Mouse (Mus musculus) CH12.LX (cell line): ENCODE measurements around the gene Psmf1. TPM values are rescaled to one million over a fixed set of nuclear protein-coding genes. Genes with fewer than 3 reads are reported as not detected.

Experiments used
- DNase-seq: peaks from one replicate; pipeline ENCODE4 v3.0.0-alpha.2; 2013; ENCODE audit errors: extremely low read depth
- H3K27ac ChIP-seq: 2 replicates; pipeline ENCODE4 v1.5.1; 2012; ENCODE audit warnings: low read depth, mild to moderate bottlenecking, control low read depth, moderate library complexity; ENCODE audit not compliant: insufficient read depth
- H3K27me3 ChIP-seq: replicated peaks from 2 replicates; pipeline ENCODE3; 2012; ENCODE audit warnings: inconsistent platforms
- H3K36me3 ChIP-seq, 2 experiments: replicated peaks in 1 of 2; 2 replicates each; pipeline versions ENCODE3 to v1.6.1; 2012; ENCODE audit warnings: inconsistent platforms in 1 of 2, low read length in 1 of 2, mild to moderate bottlenecking in 1 of 2, mixed read lengths in 1 of 2, moderate library complexity in 1 of 2; ENCODE audit not compliant: control insufficient read depth in 1 of 2, insufficient read depth in 1 of 2
- H3K4me1 ChIP-seq, 2 experiments: 2 replicates each; pipeline ENCODE4 v1.6.1; 2012; ENCODE audit warnings: inconsistent platforms in 1 of 2, moderate library complexity in 1 of 2; ENCODE audit not compliant: insufficient read depth in 2 of 2, control insufficient read depth in 1 of 2
- H3K4me2 ChIP-seq: 2 replicates; pipeline ENCODE4 v1.6.1; 2012; ENCODE audit warnings: low read depth, mild to moderate bottlenecking, control low read depth; ENCODE audit not compliant: poor library complexity, insufficient read depth, severe bottlenecking
- H3K4me3 ChIP-seq, 3 experiments: fragments of 150-350 bp in 1 of 3; sonication (generic) in 1 of 3; replicated peaks in 1 of 3; 2 replicates each; pipeline versions ENCODE3 to v1.5.1; 2011 to 2012; ENCODE audit warnings: low read depth in 2 of 3, low read length in 2 of 3, mild to moderate bottlenecking in 2 of 3, moderate library complexity in 2 of 3, control low read depth in 1 of 3, improper control_type of control experiment in 1 of 3, inconsistent platforms in 1 of 3, mixed read lengths in 1 of 3; ENCODE audit not compliant: poor library complexity in 1 of 3
- H3K79me2 ChIP-seq: replicated peaks from 2 replicates; pipeline ENCODE4 v1.6.1; 2012; ENCODE audit warnings: mild to moderate bottlenecking, moderate library complexity; ENCODE audit not compliant: control insufficient read depth, poor library complexity, insufficient read depth, severe bottlenecking; ENCODE audit errors: extremely low read depth
- H3K9ac ChIP-seq: 2 replicates; pipeline ENCODE4 v1.6.1; 2012; ENCODE audit warnings: low read depth, mild to moderate bottlenecking, control low read depth, moderate library complexity; ENCODE audit not compliant: insufficient read depth
- H3K9me3 ChIP-seq: replicated peaks from 2 replicates; pipeline ENCODE3; 2012; ENCODE audit warnings: low read length, inconsistent platforms, mixed read lengths
- CHD1 ChIP-seq: IDR thresholded peaks from 2 replicates; pipeline ENCODE4 v1.6.1; 2012; ENCODE audit warnings: low read depth, low read length, improper control_type of control experiment, inconsistent platforms
- CHD2 ChIP-seq: IDR thresholded peaks from 2 replicates; pipeline ENCODE4 v1.6.1; 2011; ENCODE audit warnings: low read length, improper control_type of control experiment
- E2F4 ChIP-seq: IDR thresholded peaks from 2 replicates; pipeline ENCODE4 v1.6.1; 2011; ENCODE audit warnings: low read depth, low read length, improper control_type of control experiment; ENCODE audit not compliant: insufficient replicate concordance
- ELF1 ChIP-seq: IDR thresholded peaks from 2 replicates; pipeline ENCODE4 v1.6.1; 2014; ENCODE audit warnings: low read depth, mild to moderate bottlenecking, inconsistent platforms, low read length, improper control_type of control experiment
- HCFC1 ChIP-seq: IDR thresholded peaks from 2 replicates; pipeline ENCODE4 v1.6.1; 2012; ENCODE audit warnings: low read depth, mild to moderate bottlenecking, inconsistent platforms, low read length, improper control_type of control experiment
- IRF4 ChIP-seq: IDR thresholded peaks from 2 replicates; pipeline ENCODE4 v1.6.1; 2014; ENCODE audit warnings: low read depth, mild to moderate bottlenecking, inconsistent platforms, low read length, improper control_type of control experiment
- KAT2A ChIP-seq: IDR thresholded peaks from 2 replicates; pipeline ENCODE4 v1.6.1; 2012; ENCODE audit warnings: low read length, improper control_type of control experiment, inconsistent platforms; ENCODE audit not compliant: insufficient replicate concordance
- MAX ChIP-seq: IDR thresholded peaks from 2 replicates; pipeline ENCODE4 v1.6.1; 2011; ENCODE audit warnings: low read length, improper control_type of control experiment
- MXI1 ChIP-seq: IDR thresholded peaks from 2 replicates; pipeline ENCODE4 v1.6.1; 2011; ENCODE audit warnings: mild to moderate bottlenecking, low read depth, low read length, improper control_type of control experiment
- MYC ChIP-seq: IDR thresholded peaks from 2 replicates; pipeline ENCODE4 v1.6.1; 2011; ENCODE audit warnings: low read depth, mild to moderate bottlenecking, improper control_type of control experiment, low read length
- PAX5 ChIP-seq: IDR thresholded peaks from 2 replicates; pipeline ENCODE4 v1.6.1; 2012; ENCODE audit warnings: low read length, inconsistent platforms, mixed read lengths
- RAD21 ChIP-seq: IDR thresholded peaks from 2 replicates; pipeline ENCODE4 v1.6.1; 2011; ENCODE audit warnings: low read depth, mild to moderate bottlenecking, low read length, improper control_type of control experiment, moderate library complexity
- RCOR1 ChIP-seq: conservative IDR thresholded peaks from 2 replicates; pipeline ENCODE4 v1.6.1; 2012; ENCODE audit warnings: low read depth, mild to moderate bottlenecking, inconsistent platforms, low read length, improper control_type of control experiment
- SIN3A ChIP-seq: IDR thresholded peaks from 2 replicates; pipeline ENCODE4 v1.6.1; 2012; ENCODE audit warnings: low read length, improper control_type of control experiment, inconsistent platforms
- TCF12 ChIP-seq: IDR thresholded peaks from 2 replicates; pipeline ENCODE4 v1.6.1; 2014; ENCODE audit warnings: low read depth, mild to moderate bottlenecking, inconsistent platforms, low read length, improper control_type of control experiment
- USF1 ChIP-seq: IDR thresholded peaks from 2 replicates; pipeline ENCODE4 v1.6.1; 2014; ENCODE audit warnings: low read depth, mild to moderate bottlenecking, inconsistent platforms, low read length, improper control_type of control experiment
- ZMIZ1 ChIP-seq: IDR thresholded peaks from 2 replicates; pipeline ENCODE4 v1.6.1; 2012; ENCODE audit warnings: low read depth, mild to moderate bottlenecking, inconsistent platforms, low read length, improper control_type of control experiment
- dilution Hi-C: fragments of 300-500 bp; cut with MboI; formaldehyde crosslinking; loops from 2 replicates; pipeline ENCODE4 v1.14.3; 2020; ENCODE audit warnings: low sequenced_read_pairs; ENCODE audit not compliant: extremely low pct_unique_long_range_greater_than_20kb, extremely low pct_ligation_motif_present
- in situ Hi-C: fragments of 300-500 bp; cut with MboI; formaldehyde crosslinking; loops from 3 replicates; pipeline ENCODE4 v1.14.3; 2019; ENCODE audit warnings: low sequenced_read_pairs, low pct_ligation_motif_present, low pct_unique_long_range_greater_than_20kb, mixed read lengths
- polyA plus RNA-seq: library from polyadenylated mRNA; unstranded; fragments of >175 nt; gene quantifications from 2 replicates; pipeline ENCODE4 v1.2.1, GENCODE M21; 2012; ENCODE audit warnings: low read depth; ENCODE audit not compliant: insufficient read length
- total RNA-seq, 2 experiments: library from RNA; depleted of rRNA; stranded (reverse); fragments of 300-350 nt in 1 of 2; fragments of >200 nt in 1 of 2; gene quantifications; 2 replicates each; pipeline ENCODE4 v1.2.3; 2012 to 2014

Gene Psmf1
- total and polyA plus RNA-seq, 3 experiments = 29.5 to 59.7 (median 32.5) TPM

GRCm38 (mm10) chr2:151701231-151702145 is 42.5 kb downstream of the Psmf1 start, which contains the start of gene Tmem74b:
TSS of gene Tmem74b (plus strand) at chr2:151702008.
- H3K79me2 ChIP-seq = no peaks in the 10 kb centered on the region
- no peak for DNase-seq
- H3K27ac ChIP-seq = no peak within 1 kb of the TSS
- no peak within 1 kb of the TSS for H3K9ac ChIP-seq
- TF ChIP-seq SIN3A (no peak), MYC (no peak), USF1 (no peak), ZMIZ1 (no peak), E2F4 (no peak), CHD1 (no peak), RAD21 (no peak), HCFC1 (no peak), CHD2 (no peak), ELF1 (no peak), KAT2A (no peak), RCOR1 (no peak), TCF12 (no peak), PAX5 (no peak)
- dilution Hi-C loops = no loop called here
- H3K4me2 ChIP-seq = peak within 1 kb of the TSS; percentile 86
- no peaks in the 10 kb centered on the region for H3K36me3 ChIP-seq
- peaks cover 2% of the 10 kb centered on the region for H3K9me3 ChIP-seq
- peak within 1 kb of the TSS in 1 of 3 experiments; percentile 46 for H3K4me3 ChIP-seq
- H3K4me1 ChIP-seq = no peaks in the 10 kb centered on the region
- in situ Hi-C loops = no loop called here
- peaks cover 63% of the 10 kb centered on the region for H3K27me3 ChIP-seq

- DNase-seq = no peak
- Histone ChIP-seq H3K27ac (no peak overlapping the region), H3K27me3 (peaks cover 84% of the 10 kb centered on the region), H3K4me2 (no peak overlapping the region), H3K4me1 (peaks cover 0 to 3% of the 10 kb centered on the region in 2 experiments; a peak in 1 of 4 replicates), H3K36me3 (no peaks in the 10 kb centered on the region), H3K9ac (no peak overlapping the region), H3K79me2 (no peaks in the 10 kb centered on the region), H3K9me3 (no peaks in the 10 kb centered on the region), H3K4me3 (no peak overlapping the region)
- TF ChIP-seq IRF4 (no peak), MXI1 (no peak), MAX (no peak)
- dilution Hi-C loops (no loop called here), in situ Hi-C loops (loop anchor here (10.0 kb wide), 1 partner anchor 188 kb away; the partner anchor contains the start of gene Nsfl1c)
Observed at GRCm38 (mm10) chr2:151682976-151683375, 61.0 kb downstream of the Psmf1 start.
